Mouse (Mus musculus): ENCODE measurements around the gene Pnpla3. TPM values are rescaled to one million over a fixed set of nuclear protein-coding genes. Genes with fewer than 3 reads are reported as not detected.

The Pnpla3 gene
- polyA plus RNA-seq, 2 experiments from 2014 or later = not detected

- ATAC-seq = no peak
These were observed 50.5 kb downstream of the Pnpla3 start for GRCm38 (mm10) chr15:84217969-84218782.

DNA sequence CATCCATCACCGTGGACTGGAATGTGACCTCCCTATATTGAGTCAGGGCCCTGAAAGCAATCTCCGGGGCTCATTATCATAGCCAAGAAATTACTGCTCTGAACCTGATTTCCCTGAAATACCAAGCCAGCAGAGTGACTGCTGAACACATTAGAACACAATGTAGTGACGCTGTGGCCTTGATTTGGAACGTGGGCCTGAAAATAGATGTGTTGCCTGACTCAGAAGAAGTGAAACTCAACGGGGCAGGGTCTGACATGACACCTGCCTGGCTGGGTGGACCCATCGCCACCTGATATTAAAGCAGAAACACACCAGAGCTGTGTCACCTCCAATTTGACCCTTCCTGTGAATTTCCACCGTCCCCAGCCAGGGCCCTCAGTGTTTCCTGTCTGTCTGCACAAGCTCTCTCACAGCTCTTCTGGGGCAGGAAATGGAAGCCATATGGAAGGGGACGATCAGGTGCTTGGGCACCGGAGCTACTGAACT, 51.2 kb downstream of the Pnpla3 start:
- no peak for ATAC-seq

- no peak for ATAC-seq
These were observed 53.9 kb downstream of the Pnpla3 start for GRCm38 (mm10) chr15:84221539-84221938.

DNA sequence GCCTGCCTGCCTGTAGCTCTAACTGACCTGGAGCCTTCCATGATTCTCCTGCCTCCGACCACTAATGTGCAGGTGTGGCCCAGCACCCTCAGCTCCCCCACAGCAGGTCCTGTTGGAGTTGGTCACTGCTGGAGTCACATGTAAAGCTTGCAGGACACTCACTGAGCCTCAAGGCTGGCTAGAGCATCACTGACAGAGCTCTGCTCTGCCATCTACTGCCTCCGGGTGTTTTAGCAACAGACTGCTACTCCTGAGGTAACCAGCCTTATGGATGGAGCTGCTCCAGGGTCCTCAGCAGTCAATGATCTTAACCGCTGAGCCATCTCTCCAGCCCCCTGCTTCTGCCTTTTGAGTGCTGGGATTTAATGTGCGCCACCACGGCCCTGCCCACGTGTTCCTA, 55.8 kb downstream of the Pnpla3 start:
- ATAC-seq = no peak

DNA sequence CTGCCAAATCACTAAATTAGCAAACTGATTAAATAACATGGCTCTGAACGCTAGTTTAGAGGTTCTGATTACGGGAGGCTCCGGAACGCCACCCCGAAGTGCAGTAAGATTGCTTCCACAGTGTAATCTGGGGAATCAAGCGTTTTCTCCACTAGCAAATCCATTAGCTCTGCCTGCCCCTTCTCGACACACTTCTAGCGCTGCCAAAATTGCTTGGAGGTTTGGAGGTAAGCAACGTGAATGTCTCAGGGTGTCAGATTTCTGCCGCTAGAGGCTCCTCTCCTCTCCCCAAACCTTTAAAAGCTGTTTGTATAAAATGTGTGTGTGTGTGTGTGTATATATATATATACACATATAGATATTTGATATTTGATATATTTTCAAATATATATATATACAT, 57.1 kb downstream of the Pnpla3 start:
- ATAC-seq = no peak

GRCm38 (mm10) chr15:84226918-84227317, 59.3 kb downstream of the Pnpla3 start:
- ATAC-seq = no peak

DNA sequence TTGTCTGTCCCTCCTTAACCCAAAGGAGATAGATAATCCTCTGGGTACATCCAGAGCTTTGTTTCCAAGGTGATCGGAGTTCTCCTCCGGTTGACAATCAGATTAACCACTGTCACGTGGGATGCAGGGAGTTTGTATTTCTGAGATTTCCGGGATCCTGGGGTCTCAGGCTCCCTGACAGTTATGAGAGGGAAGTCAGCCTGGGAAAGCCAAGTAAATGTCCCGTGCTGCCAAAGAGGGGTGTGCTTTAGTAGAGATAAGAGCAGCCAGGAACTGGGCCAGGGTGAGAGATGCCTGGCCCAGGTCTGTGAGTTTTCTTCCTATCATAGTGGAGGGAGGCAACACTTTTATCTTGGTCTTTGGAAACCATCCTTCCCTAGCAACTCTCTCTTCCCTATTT, 63.0 kb downstream of the Pnpla3 start:
- no peak for ATAC-seq

DNA sequence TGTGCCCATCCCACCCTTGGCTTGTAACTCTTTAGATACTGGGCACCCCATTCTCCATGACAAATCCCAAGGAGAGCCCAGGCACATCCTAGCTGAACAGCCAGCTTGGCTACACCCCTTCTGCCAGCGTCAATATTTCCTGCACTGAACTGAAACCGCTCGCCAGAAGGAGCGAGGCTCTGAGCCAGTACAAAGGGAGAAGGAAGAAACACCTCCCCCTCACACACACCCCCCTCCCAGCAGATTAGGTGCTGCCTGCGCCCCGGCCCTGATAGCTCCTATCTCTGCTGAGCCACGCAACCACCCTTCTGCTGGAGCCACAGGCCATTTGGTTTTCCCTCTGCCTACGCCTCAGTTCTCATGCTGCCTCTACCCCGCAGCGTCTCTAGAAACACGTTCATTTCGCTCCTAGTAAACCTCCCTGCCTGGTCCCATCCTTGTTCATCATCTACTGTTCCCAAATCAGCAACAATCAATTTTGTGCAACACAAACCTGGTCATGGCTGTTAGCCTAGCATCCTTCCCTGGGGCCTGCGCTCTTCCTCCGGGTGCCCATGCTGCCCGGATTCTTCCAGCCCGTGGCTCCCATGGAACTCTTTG, 63.6 kb downstream of the Pnpla3 start:
- no peak for ATAC-seq

GRCm38 (mm10) chr15:84231721-84232561, 64.3 kb downstream of the Pnpla3 start, which contains the start of gene Parvb:
Gene Parvb, plus strand, starts transcription at chr15:84232043.
- ATAC-seq = no peak

DNA sequence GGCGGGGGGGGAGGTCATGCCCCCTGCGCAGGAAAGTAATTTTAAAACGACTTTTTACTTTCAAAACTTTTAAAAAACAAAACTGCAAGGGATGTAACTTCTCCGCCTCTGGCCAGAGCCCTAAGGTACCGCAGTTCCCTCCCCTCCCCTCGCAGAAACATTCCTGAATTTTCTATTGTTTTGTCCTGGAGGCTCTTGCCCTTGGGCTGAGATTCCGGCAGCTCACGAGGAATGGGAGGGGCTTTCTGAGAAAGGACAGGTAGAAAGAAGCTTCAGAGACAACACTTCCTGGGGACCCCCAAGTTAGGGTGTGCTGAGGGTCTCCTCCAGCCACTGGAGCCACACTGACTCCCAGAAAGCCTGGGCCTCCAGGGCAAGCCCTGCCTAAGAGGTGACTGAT, 65.0 kb downstream of the Pnpla3 start:
- no peak for ATAC-seq

DNA sequence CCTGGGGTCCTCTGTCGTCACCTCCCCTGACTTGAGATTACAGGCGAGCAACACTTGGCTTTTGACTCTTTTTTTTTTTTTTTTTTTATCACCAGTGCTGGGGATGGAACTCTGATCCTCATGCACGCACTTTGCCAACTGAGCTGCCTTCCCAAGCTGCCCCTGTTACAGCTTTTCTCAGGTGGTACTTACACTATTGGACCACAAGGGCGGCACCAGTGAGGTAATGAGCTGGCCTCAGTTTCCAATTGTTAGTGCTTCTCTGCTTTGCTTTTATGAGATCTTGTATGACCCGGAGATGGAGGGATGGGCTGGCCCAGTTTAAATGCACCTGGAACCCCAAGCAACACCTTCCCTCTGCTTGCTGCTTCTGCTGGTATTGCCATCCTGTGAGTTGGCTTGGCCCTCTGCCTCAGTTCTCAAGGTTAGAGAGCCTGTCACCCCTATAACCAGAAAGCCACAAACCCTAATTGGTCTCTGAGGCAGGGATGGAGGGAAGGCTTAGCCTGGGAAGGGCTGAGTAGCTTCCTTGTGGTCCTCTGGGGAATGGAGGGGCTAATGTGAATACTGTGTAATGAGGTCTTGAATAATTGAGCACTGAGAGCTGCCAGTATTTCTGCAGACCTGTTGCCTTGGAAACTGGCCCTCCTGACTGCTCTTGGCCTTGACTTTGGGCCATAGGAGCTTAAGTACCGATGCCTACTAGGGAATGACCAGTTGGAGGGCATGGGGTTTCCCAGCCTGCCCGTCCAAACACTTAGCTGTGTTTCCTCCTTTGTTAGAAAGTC, 67.4 kb downstream of the Pnpla3 start:
- no peak for ATAC-seq

- no peak for ATAC-seq
These were observed 68.0 kb downstream of the Pnpla3 start for GRCm38 (mm10) chr15:84235646-84236045.

Other genes starting within 250 kb of the Pnpla3 start
- not detected for gene Efcab6, start 102.5 kb upstream of the Pnpla3 start, polyA plus RNA-seq (2017; shearing (Covaris generic))
- not detected for gene Sult4a1, start 62.1 kb upstream of the Pnpla3 start, polyA plus RNA-seq (2017; shearing (Covaris generic))
- gene Pnpla5, start 44.7 kb upstream of the Pnpla3 start, polyA plus RNA-seq (2017; shearing (Covaris generic)) = not detected
- 10 to 100 TPM; 44.6 to 47.6 TPM for gene Samm50, start 24.4 kb downstream of the Pnpla3 start, polyA plus RNA-seq (2017; shearing (Covaris generic))
- 1 to 10 TPM in 1 of 2 experiments, not detected in 1; 1.9 TPM for gene Parvb, start 64.2 kb downstream of the Pnpla3 start, polyA plus RNA-seq (2017; shearing (Covaris generic))
- 10 to 100 TPM; 63.7 to 99.5 TPM for gene Parvg, start 156.2 kb downstream of the Pnpla3 start, polyA plus RNA-seq (2017; shearing (Covaris generic))